Mouse (Mus musculus) ES-Bruce4 (cell line): ENCODE data around the gene Anxa9.

ENCODE experiments used
- CTCF ChIP-seq: IDR thresholded peaks from one replicate; pipeline ENCODE4 v1.8.1; 2011; ENCODE audit warnings: low read depth, low read length
- EP300 ChIP-seq: IDR thresholded peaks from 2 replicates; pipeline ENCODE4 v1.6.1; 2011; ENCODE audit warnings: low read depth, low read length; ENCODE audit not compliant: insufficient read depth
- POLR2A ChIP-seq: IDR thresholded peaks from one replicate; pipeline ENCODE4 v1.8.1; 2011; ENCODE audit warnings: low read length; ENCODE audit not compliant: insufficient read depth

DNA sequence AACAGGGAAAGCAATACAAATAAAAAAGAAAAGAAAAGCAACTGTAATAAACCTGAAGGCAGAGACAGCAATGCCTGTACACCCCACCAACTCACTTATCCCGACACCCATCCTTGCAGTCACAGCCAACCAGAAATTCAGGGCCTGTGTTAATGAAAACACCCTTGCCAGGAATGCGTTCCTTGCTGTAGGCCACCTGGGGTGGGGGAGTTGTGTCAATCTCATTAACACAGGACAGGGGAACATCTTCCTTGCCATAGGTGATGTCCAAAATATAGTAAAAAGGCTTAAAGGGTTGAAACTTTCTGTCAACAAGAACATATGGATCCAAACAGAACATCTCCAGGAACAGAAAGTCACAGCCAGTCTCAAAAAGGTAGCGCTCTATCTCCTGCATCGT, 31.3 kb upstream of the Anxa9 start:
- TF ChIP-seq EP300 (no peak), POLR2A (no peak), CTCF (no peak)
